In genomic region chr10:21910334-21910733, GRCm38 (mm10) we compare ENCODE assay signal across 28 mouse cellular contexts.
"Had no signal": no experiment of that assay in that cellular context is flagged by ENCODE, and none has a peak within 500 bp of the region (broad histone marks: within the 10 kb centered on the region; RNA-seq: fewer than 3 reads in every experiment).

No protein-coding gene starts in this region.

- H3K9me3 ChIP-seq: embryonic facial prominence, embryonic 10.5 days; embryonic facial prominence, embryonic 13.5 days; embryonic facial prominence, embryonic 15.5 days; forebrain, embryonic 10.5 days; forebrain, embryonic 12.5 days; forebrain, embryonic 13.5 days; forebrain, embryonic 15.5 days had no signal

- H3K4me1 ChIP-seq: forebrain, embryonic 12.5 days; forebrain, embryonic 13.5 days; forebrain, embryonic 15.5 days had no signal

- DNase-seq: cerebellum, adult 18-20 months; cerebellum, adult 2 months; cerebellum, adult 8-10 months; cerebellum, adult 9-10 months; cerebellum, adult 9-11 months; cerebellum, postnatal 10 days; cerebellum, postnatal 14 days; cerebellum, postnatal 25 days; cerebellum, postnatal 36 days; embryo, embryonic 11 days; forebrain, postnatal 0 days; gastrocnemius, adult 2 months; gastrocnemius, postnatal 10 days; gastrocnemius, postnatal 14 days; gastrocnemius, postnatal 25 days; gastrocnemius, postnatal 36 days; heart, adult 11 months had no signal

- H3K4me2 ChIP-seq: embryonic facial prominence, embryonic 12.5 days; embryonic facial prominence, embryonic 13.5 days; embryonic facial prominence, embryonic 15.5 days; forebrain, embryonic 12.5 days; forebrain, embryonic 13.5 days; forebrain, embryonic 15.5 days had no signal

- ATAC-seq: forebrain, embryonic 13.5 days; forebrain, embryonic 14.5 days; forebrain, embryonic 15.5 days; forebrain, embryonic 16.5 days; forebrain, postnatal 0 days had no signal

- H3K27ac ChIP-seq: embryonic facial prominence, embryonic 10.5 days; embryonic facial prominence, embryonic 12.5 days; embryonic facial prominence, embryonic 13.5 days; embryonic facial prominence, embryonic 15.5 days; forebrain, embryonic 10.5 days; forebrain, embryonic 12.5 days; forebrain, embryonic 13.5 days; forebrain, embryonic 15.5 days; gastrocnemius, adult 2 months had no signal

- H3K36me3 ChIP-seq: embryonic facial prominence, embryonic 10.5 days; embryonic facial prominence, embryonic 12.5 days; embryonic facial prominence, embryonic 13.5 days; embryonic facial prominence, embryonic 15.5 days; forebrain, embryonic 10.5 days; forebrain, embryonic 12.5 days; forebrain, embryonic 15.5 days had no signal

- H3K4me3 ChIP-seq: embryonic facial prominence, embryonic 10.5 days; embryonic facial prominence, embryonic 12.5 days; embryonic facial prominence, embryonic 13.5 days; embryonic facial prominence, embryonic 15.5 days; erythroblast, embryonic 14.5 days; forebrain, embryonic 10.5 days; forebrain, embryonic 12.5 days; forebrain, embryonic 13.5 days; forebrain, embryonic 15.5 days; gastrocnemius, adult 2 months had no signal

- H3K9ac ChIP-seq: embryonic facial prominence, embryonic 12.5 days; embryonic facial prominence, embryonic 13.5 days; embryonic facial prominence, embryonic 15.5 days; forebrain, embryonic 12.5 days; forebrain, embryonic 13.5 days; forebrain, embryonic 15.5 days; forebrain, postnatal 0 days had no signal

- H3K27me3 ChIP-seq: embryonic facial prominence, embryonic 13.5 days; embryonic facial prominence, embryonic 15.5 days; forebrain, embryonic 12.5 days; forebrain, embryonic 13.5 days; forebrain, embryonic 15.5 days had no signal
